Mouse (Mus musculus) MEL (cell line): Measurements from ENCODE around the gene Scgb1c1.

ENCODE experiments used
- CTCF ChIP-seq, 3 experiments: IDR thresholded peaks in 2 of 3; conservative IDR thresholded peaks in 1 of 3; 2 replicates each; pipeline ENCODE4 v1.5.1; 2011 to 2012; ENCODE audit warnings: low read length in 3 of 3, low read depth in 2 of 3, mild to moderate bottlenecking in 2 of 3, improper control_type of control experiment in 1 of 3, inconsistent platforms in 1 of 3, mixed read lengths in 1 of 3, moderate library complexity in 1 of 3; ENCODE audit not compliant: control insufficient read depth in 1 of 3, insufficient read depth in 1 of 3, poor library complexity in 1 of 3, severe bottlenecking in 1 of 3
- EP300 ChIP-seq, 2 experiments: IDR thresholded peaks; 2 replicates each; pipeline ENCODE4 v1.6.1; 2011; ENCODE audit warnings: improper control_type of control experiment in 2 of 2, low read length in 2 of 2, low read depth in 1 of 2, mild to moderate bottlenecking in 1 of 2
- MAFK ChIP-seq: IDR thresholded peaks from 2 replicates; pipeline ENCODE4 v1.6.1; 2011; ENCODE audit warnings: low read depth, mild to moderate bottlenecking, low read length, improper control_type of control experiment, borderline replicate concordance
- POLR2A ChIP-seq, 2 experiments: IDR thresholded peaks; 2 replicates each; pipeline ENCODE4 v1.6.1; 2011 to 2012; ENCODE audit warnings: low read length in 2 of 2, mild to moderate bottlenecking in 2 of 2, control low read depth in 1 of 2, improper control_type of control experiment in 1 of 2, low read depth in 1 of 2, moderate library complexity in 1 of 2; ENCODE audit not compliant: control insufficient read depth in 1 of 2, insufficient read depth in 1 of 2, poor library complexity in 1 of 2
- UBTF ChIP-seq: IDR thresholded peaks from 2 replicates; pipeline ENCODE4 v1.6.1; 2012; ENCODE audit warnings: low read depth, mild to moderate bottlenecking, inconsistent platforms, low read length, improper control_type of control experiment, moderate library complexity, borderline replicate concordance; ENCODE audit not compliant: insufficient read depth
- USF2 ChIP-seq, 2 experiments: IDR thresholded peaks; 2 replicates each; pipeline ENCODE4 v1.6.1; 2011 to 2012; ENCODE audit warnings: improper control_type of control experiment in 2 of 2, low read length in 2 of 2, borderline replicate concordance in 1 of 2, inconsistent platforms in 1 of 2, low read depth in 1 of 2, mild to moderate bottlenecking in 1 of 2; ENCODE audit not compliant: insufficient read depth in 1 of 2

DNA sequence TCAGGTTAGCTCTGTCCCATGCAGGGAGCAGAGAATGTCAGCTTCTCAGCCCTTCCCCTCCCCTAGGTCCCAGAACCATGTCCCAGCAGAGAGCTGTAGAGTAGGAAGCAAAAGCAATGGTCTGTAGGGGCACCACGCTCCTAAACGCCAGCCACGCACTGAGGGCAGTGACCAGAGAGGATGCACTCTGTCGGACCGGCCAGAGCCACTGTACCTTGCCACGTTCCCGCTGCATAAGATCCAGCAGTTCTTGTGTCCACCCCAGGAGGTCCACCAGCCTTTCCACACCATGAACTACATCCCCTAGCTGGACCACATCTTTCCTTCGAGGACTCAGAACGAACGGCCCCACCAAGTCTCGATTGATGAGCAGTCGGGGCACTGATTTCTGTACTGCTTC lies 19.4 kb downstream of the Scgb1c1 start:
- no peak for TF ChIP-seq EP300 (IDR thresholded peaks at IDR 0.05; ENCODE audit: low read depth in 1 of 2, low read length in 2 of 2)
- TF ChIP-seq USF2 (IDR thresholded peaks at IDR 0.05; ENCODE audit: borderline replicate concordance in 1 of 2, insufficient read depth in 1 of 2, low read depth in 1 of 2, low read length in 2 of 2): no peak
- TF ChIP-seq POLR2A (IDR thresholded peaks at IDR 0.05; ENCODE audit: control insufficient read depth in 1 of 2, insufficient read depth in 1 of 2, low read depth in 1 of 2, low read length in 2 of 2, poor library complexity in 1 of 2): no peak
- TF ChIP-seq CTCF (IDR thresholded peaks at IDR 0.05 in 2 of 3, conservative IDR thresholded peaks at IDR 0.05 in 1 of 3; ENCODE audit: control insufficient read depth in 1 of 3, insufficient read depth in 1 of 3, low read depth in 2 of 3, low read length in 3 of 3, poor library complexity in 1 of 3, severe bottlenecking in 1 of 3): no peak
- TF ChIP-seq MAFK: no peak
- TF ChIP-seq UBTF: no peak
